In genomic region chr11:8443539-8444292, GRCm38 (mm10) we compare ENCODE assay signal across 8 mouse cellular contexts.
DNase-seq lines count a peak whose midpoint lies in the region; ATAC-seq and TF ChIP-seq lines count a peak whose summit lies in the region.

No protein-coding gene starts in this region.

- no peak overlapping the region for H3K4me2 ChIP-seq in heart, embryonic 15.5 days

- WGBS in heart, embryonic 15.5 days: 50% methylated on average over 11 of the region's 11 CpGs

- H3K27me3 ChIP-seq in heart, embryonic 15.5 days: no peaks in the 10 kb centered on the region

- H3K9me3 ChIP-seq in heart, embryonic 15.5 days (replicated peaks): no peaks in the 10 kb centered on the region

- no peak overlapping the region for H3K4me3 ChIP-seq in layer of hippocampus, adult 2 months
- 0 out of 2 replicates have a peak overlapping the region, but pooled peaks have one; percentile 9 for H3K4me3 ChIP-seq in bone marrow macrophage, adult 2 months (ENCODE audit: insufficient read depth, low read length)
- H3K4me3 ChIP-seq in heart, embryonic 15.5 days: no peak overlapping the region

- peak in 1 of 2 experiments; percentile 25 for DNase-seq in layer of hippocampus, adult 2 months (ENCODE audit: low spot score in 2 of 2)
- DNase-seq in layer of hippocampus, postnatal 25 days (ENCODE audit: extremely low spot score in 1 of 2, low spot score in 1 of 2): no peak
- peak; percentile 81 for DNase-seq in lung, postnatal 10 days
- no peak for DNase-seq in c-Kit-positive CD71-positive TER-119-positive erythroid progenitor cells, embryonic 14.5 days (ENCODE audit: low spot score)
- no peak for DNase-seq in urinary bladder, postnatal 36 days (ENCODE audit: low spot score in 2 of 2)
- no peak for DNase-seq in cerebellum, postnatal 36 days

- H3K4me1 ChIP-seq in bone marrow macrophage, adult 2 months (ENCODE audit: control insufficient read depth, insufficient read depth, low read length): peaks cover 53% of the 10 kb centered on the region
- H3K4me1 ChIP-seq in heart, embryonic 15.5 days (replicated peaks): peaks cover 30% of the 10 kb centered on the region

- no peak for TF ChIP-seq POLR2A in bone marrow macrophage, adult 2 months (IDR thresholded peaks at IDR 0.05; ENCODE audit: borderline replicate concordance, low read depth, low read length)

- peak overlapping the region; percentile 71 for H3K27ac ChIP-seq in layer of hippocampus, adult 2 months
- H3K27ac ChIP-seq in bone marrow macrophage, adult 2 months (ENCODE audit: insufficient read depth, low read depth, low read length): peak overlapping the region; percentile 80
- H3K27ac ChIP-seq in heart, embryonic 15.5 days: peak overlapping the region; percentile 46

- H3K9ac ChIP-seq in heart, embryonic 15.5 days: no peak overlapping the region

- peaks cover 59% of the 10 kb centered on the region for H3K36me3 ChIP-seq in heart, embryonic 15.5 days

- no peak for TF ChIP-seq CTCF in layer of hippocampus, adult 2 months (conservative IDR thresholded peaks at IDR 0.05)
- no peak for TF ChIP-seq CTCF in bone marrow macrophage, adult 2 months (IDR thresholded peaks at IDR 0.05; ENCODE audit: low read depth, low read length)

- no peak for ATAC-seq in heart, embryonic 15.5 days (replicated peaks; ENCODE audit: insufficient number of reproducible peaks, insufficient read depth, low FRiP score, low read depth)
